Mouse (Mus musculus): ENCODE measurements around the gene Gm11634. TPM values are rescaled to one million over a fixed set of nuclear protein-coding genes. Genes with fewer than 3 reads are reported as not detected.
"Not testable (repeated sequence)": the region's sequence is repeated elsewhere in the genome, so short reads cannot be mapped to it uniquely, and the experiment has no call there.

Gm11634 gene
- polyA plus RNA-seq (2012; rRNA removed): not detected in 2 replicates

- DNase-seq (ENCODE audit: low read depth): no peak
- TF ChIP-seq CTCF (IDR thresholded peaks at IDR 0.05; ENCODE audit: borderline replicate concordance, extremely low read depth, insufficient read depth, insufficient read length): no peak
- TF ChIP-seq POLR2A (IDR thresholded peaks at IDR 0.05; ENCODE audit: borderline replicate concordance, extremely low read depth, insufficient read depth, insufficient read length, poor library complexity, severe bottlenecking): no peak
These were observed at the start of gene Gm11634 for GRCm38 (mm10) chr11:101599156-101599555. Gene Gm11634, minus strand, starts transcription at chr11:101599256.

- not testable (repeated sequence) for DNase-seq (ENCODE audit: low read depth)
These were observed 48.0 kb upstream of the Gm11634 start for GRCm38 (mm10) chr11:101647093-101647492.

- DNase-seq (ENCODE audit: low read depth): not testable (repeated sequence)
These were observed 47.3 kb upstream of the Gm11634 start for GRCm38 (mm10) chr11:101646283-101646794.

GRCm38 (mm10) chr11:101645411-101646282 is 46.6 kb upstream of the Gm11634 start:
- TF ChIP-seq POLR2A (IDR thresholded peaks at IDR 0.05; ENCODE audit: borderline replicate concordance, extremely low read depth, insufficient read depth, insufficient read length, poor library complexity, severe bottlenecking): peak; percentile 13; the same call in 1 of the 2 replicates
- DNase-seq (ENCODE audit: low read depth): peak; percentile 90

DNA sequence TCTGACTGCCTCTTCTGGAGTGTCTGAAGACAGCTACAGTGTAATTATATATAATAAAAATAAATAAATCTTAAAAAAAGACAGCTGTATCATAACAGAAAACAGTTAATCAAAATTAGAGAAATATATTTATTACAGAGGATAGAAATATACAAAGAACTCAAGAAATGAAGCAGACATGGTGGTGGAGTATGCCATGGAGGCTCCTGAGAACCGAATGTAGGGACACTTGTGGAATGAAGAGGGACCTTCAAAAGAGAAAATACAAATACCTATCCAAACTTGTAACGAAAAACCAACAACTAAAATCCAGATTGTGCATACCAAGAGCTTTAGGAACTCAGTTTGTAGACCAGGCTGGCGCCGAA is 46.0 kb upstream of the Gm11634 start:
- DNase-seq (ENCODE audit: low read depth): not testable (repeated sequence)

DNA sequence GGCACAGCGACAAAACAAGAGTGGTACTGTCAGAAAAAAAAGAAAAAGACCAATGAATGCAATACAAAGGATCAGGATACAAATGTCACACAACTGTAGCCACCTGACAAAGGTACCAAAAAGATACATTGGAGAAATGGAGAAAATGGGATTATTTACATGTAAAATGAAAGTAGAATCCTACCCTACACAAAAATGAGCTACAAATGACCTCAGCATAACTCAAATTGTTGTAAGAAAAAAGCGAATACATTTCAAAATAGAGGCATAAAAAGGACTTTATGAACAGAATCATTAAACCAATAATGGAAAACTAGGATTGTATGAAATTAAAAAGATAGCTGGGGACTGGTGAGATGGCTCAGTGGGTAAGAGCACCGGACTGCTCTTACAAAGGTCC is 45.5 kb upstream of the Gm11634 start:
- TF ChIP-seq POLR2A (IDR thresholded peaks at IDR 0.05; ENCODE audit: borderline replicate concordance, extremely low read depth, insufficient read depth, insufficient read length, poor library complexity, severe bottlenecking) (no peak), CTCF (IDR thresholded peaks at IDR 0.05; ENCODE audit: borderline replicate concordance, extremely low read depth, insufficient read depth, insufficient read length) (no peak)
- no peak for DNase-seq (ENCODE audit: low read depth)

GRCm38 (mm10) chr11:101642931-101643330 is 43.9 kb upstream of the Gm11634 start:
- no peak for TF ChIP-seq CTCF (IDR thresholded peaks at IDR 0.05; ENCODE audit: borderline replicate concordance, extremely low read depth, insufficient read depth, insufficient read length)
- no peak for TF ChIP-seq POLR2A (IDR thresholded peaks at IDR 0.05; ENCODE audit: borderline replicate concordance, extremely low read depth, insufficient read depth, insufficient read length, poor library complexity, severe bottlenecking)
- DNase-seq (ENCODE audit: low read depth): no peak

GRCm38 (mm10) chr11:101641710-101642642 is 42.9 kb upstream of the Gm11634 start:
- DNase-seq (ENCODE audit: low read depth): peak; percentile 86

DNA sequence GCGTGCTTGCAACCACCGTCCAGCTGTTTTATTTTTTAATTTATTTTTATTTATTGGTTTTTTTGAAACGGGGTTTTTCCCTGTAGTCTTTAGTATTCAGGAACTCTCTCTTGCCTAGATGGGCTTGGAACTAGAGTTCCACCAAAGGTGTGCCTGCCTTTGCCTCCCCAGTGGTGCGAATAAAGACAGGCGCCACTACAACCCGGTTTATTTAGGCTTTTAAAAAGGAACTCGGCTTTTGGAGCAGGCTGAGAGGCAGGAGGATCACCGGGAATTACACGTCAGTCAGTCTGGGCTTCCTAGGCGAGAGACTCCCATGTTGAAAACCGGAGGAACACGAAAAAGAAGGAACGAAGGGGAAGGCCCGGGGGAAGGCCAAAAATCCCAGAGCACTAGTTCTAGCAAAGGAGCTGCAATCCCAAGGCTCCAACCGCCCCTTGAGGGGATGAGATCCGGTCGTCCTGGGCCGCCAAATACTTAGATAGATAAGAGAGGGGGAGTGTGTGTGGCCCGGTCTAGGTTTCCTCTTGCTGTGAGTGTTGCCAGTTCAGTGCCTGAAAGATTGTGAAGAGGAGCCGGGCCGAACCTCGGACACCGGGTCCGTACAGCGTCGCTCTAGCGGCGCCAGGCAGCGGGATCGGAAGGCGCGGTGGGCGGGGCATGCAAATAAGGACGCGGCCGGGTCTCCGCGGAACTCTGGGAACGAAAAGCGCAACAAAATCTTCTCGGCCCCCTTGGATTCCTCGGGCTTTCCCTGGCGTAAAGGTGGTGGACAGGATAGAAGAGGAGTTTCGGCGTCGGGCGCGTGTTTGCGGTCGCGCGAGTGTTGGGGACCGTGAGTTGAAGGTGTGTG is 42.0 kb upstream of the Gm11634 start:
- DNase-seq (ENCODE audit: low read depth): peak; percentile 87

DNA sequence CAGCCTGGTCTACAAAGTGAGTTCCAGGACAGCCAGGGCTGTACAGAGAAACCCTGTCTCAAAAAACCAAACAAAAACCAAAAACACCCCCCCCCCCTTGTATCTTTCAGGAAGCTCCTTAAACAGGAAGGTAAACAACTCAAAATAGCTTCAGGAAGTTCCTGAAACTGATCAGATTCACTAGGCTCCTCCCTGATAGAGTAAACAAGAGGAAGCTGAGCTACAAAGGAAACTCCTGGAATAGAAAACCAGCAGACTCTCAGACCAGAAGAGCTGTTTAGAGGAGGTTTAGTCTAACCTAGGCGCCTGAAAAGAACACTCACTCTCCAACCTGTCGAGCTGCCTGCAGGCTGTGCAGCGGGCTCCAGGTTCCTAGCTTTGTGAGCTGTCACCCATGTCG is 40.7 kb upstream of the Gm11634 start:
- DNase-seq (ENCODE audit: low read depth): no peak
- no peak for TF ChIP-seq CTCF (IDR thresholded peaks at IDR 0.05; ENCODE audit: borderline replicate concordance, extremely low read depth, insufficient read depth, insufficient read length)
- TF ChIP-seq POLR2A (IDR thresholded peaks at IDR 0.05; ENCODE audit: borderline replicate concordance, extremely low read depth, insufficient read depth, insufficient read length, poor library complexity, severe bottlenecking): no peak

DNA sequence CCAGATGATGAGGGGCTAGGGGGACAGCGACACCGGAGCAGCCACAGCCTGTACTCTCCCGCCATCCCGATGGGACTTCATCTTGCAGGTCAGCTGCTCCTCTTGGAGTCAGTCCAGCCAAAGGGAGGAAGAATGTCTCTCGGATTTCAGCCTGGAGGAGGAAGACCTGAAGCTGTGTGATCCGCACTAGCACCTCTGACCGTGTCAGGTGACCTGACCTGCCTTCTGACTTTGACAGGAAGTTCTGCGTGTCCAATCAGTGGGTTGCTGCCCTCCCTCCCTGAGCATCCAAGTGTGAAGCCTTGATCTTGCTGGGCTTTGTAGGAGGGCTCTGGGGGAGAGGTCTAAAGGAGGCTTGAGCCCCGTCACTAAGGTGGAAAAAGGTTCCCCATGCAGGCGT is 36.6 kb upstream of the Gm11634 start:
- TF ChIP-seq POLR2A (IDR thresholded peaks at IDR 0.05; ENCODE audit: borderline replicate concordance, extremely low read depth, insufficient read depth, insufficient read length, poor library complexity, severe bottlenecking) (no peak), CTCF (IDR thresholded peaks at IDR 0.05; ENCODE audit: borderline replicate concordance, extremely low read depth, insufficient read depth, insufficient read length) (no peak)
- DNase-seq (ENCODE audit: low read depth): no peak

DNA sequence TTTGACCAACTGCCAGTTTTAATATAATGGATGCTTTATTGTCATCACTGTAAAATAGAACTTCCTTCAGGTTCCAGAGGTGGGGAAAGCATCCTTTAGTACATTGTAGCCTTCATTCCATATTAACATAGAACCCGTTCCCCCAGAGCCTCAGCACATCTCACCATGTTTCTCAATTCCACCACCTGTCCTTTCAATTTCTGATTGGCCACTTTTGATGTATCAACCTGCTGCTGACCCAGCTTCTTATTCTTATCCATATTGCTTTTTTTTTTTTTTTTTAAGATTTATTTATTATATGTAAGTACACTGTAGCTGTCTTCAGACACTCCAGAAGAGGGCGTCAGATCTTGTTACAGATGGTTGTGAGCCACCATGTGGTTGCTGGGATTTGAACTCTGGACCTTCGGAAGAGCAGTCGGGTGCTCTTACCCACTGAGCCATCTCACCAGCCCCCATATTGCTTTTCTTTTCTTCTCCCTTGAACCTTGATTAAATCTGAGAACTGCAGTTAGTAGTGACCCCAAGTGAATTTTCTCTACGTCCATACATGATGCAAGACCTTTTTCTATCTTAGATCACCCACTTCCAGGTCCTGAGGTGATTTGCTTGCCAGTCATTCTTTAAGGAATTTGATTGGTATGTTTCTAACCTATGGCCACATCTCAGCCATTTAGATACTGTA is 29.8 kb upstream of the Gm11634 start:
- DNase-seq (ENCODE audit: low read depth): not testable (repeated sequence)
